Mouse (Mus musculus) adrenal gland, postnatal 36 days (tissue): ENCODE results near the gene Nbas. TPM values are rescaled to one million over a fixed set of nuclear protein-coding genes. Genes with fewer than 3 reads are reported as not detected.

Experiments used
- DNase-seq, 2 experiments: peaks; one replicate each; pipeline ENCODE4 v3.0.0; 2021; ENCODE audit warnings: mixed read lengths in 1 of 2
- total RNA-seq, 2 experiments: library from RNA; stranded (reverse); gene quantifications; 2 replicates each; pipeline ENCODE4 v1.2.3; 2021

The Nbas gene
- total RNA-seq, 2 experiments from 2014 or later: 27.0 to 30.6 TPM

GRCm38 (mm10) chr12:13626803-13627706 lies 358.1 kb downstream of the Nbas start:
- DNase-seq: peak; percentile 4 to 25

Other genes starting within 250 kb of the Nbas start
- gene Ddx1, start 19.9 kb upstream of the Nbas start, total RNA-seq: 10 to 100 TPM; 92.0 to 95.5 TPM